Comparison of ENCODE assay signal across 26 mouse cellular contexts in genomic region chr11:113076371-113076770, GRCm38 (mm10).
"Had no signal": no experiment of that assay in that cellular context is flagged by ENCODE, and none has a peak within 500 bp of the region (broad histone marks: within the 10 kb centered on the region; RNA-seq: fewer than 3 reads in every experiment).

No protein-coding gene starts in this region.

- ATAC-seq: hindbrain, embryonic 16.5 days; inflammation-experienced regulatory T-cells, adult 6 months; intestine, embryonic 15.5 days; intestine, postnatal 0 days had no signal

- H3K27me3 ChIP-seq: heart, embryonic 12.5 days; hindbrain, embryonic 12.5 days; intestine, embryonic 15.5 days; limb, embryonic 13.5 days; limb, embryonic 15.5 days; liver, embryonic 13.5 days; liver, embryonic 15.5 days had no signal

- H3K4me2 ChIP-seq: heart, embryonic 12.5 days; hindbrain, embryonic 12.5 days; hindbrain, embryonic 14.5 days; intestine, embryonic 15.5 days; limb, embryonic 13.5 days; limb, embryonic 15.5 days; liver, embryonic 11.5 days; liver, embryonic 13.5 days; liver, embryonic 15.5 days had no signal

- H3K4me1 ChIP-seq: heart, embryonic 10.5 days; heart, embryonic 12.5 days; limb, embryonic 15.5 days; liver, embryonic 13.5 days; liver, embryonic 15.5 days had no signal

- H3K9me3 ChIP-seq: hindbrain, embryonic 12.5 days; intestine, embryonic 15.5 days; limb, embryonic 13.5 days; limb, embryonic 15.5 days; liver, embryonic 13.5 days; liver, embryonic 15.5 days had no signal

- H3K27ac ChIP-seq: gastrocnemius, adult 2 months; heart, embryonic 10.5 days; hindbrain, embryonic 10.5 days; hindbrain, embryonic 12.5 days; hindbrain, embryonic 14.5 days; intestine, embryonic 15.5 days; kidney, postnatal 0 days; layer of hippocampus, adult 2 months; left cerebral cortex, adult 2 months; limb, embryonic 13.5 days; limb, embryonic 15.5 days; liver, embryonic 13.5 days; liver, embryonic 15.5 days had no signal

- H3K9ac ChIP-seq: heart, embryonic 12.5 days; hindbrain, embryonic 12.5 days; hindbrain, embryonic 14.5 days; intestine, embryonic 15.5 days; limb, embryonic 13.5 days; limb, embryonic 15.5 days; liver, embryonic 13.5 days; liver, embryonic 15.5 days had no signal

- H3K4me3 ChIP-seq: gastrocnemius, adult 2 months; heart, embryonic 10.5 days; heart, embryonic 12.5 days; hindbrain, embryonic 10.5 days; hindbrain, embryonic 12.5 days; intestine, embryonic 15.5 days; layer of hippocampus, adult 2 months; left cerebral cortex, adult 2 months; limb, embryonic 13.5 days; limb, embryonic 15.5 days; liver, embryonic 13.5 days; liver, embryonic 15.5 days had no signal

- DNase-seq: gastrocnemius, adult 2 months; gastrocnemius, postnatal 10 days; gastrocnemius, postnatal 25 days; heart, adult 18-20 months; heart, postnatal 10 days; heart, postnatal 4 days; kidney, postnatal 14 days; left cerebral cortex, postnatal 4 days; liver, embryonic 13.5 days; lung, adult 18-20 months had no signal

- H3K36me3 ChIP-seq: heart, embryonic 10.5 days; heart, embryonic 12.5 days; hindbrain, embryonic 12.5 days; intestine, embryonic 15.5 days; limb, embryonic 13.5 days; limb, embryonic 15.5 days; liver, embryonic 13.5 days; liver, embryonic 15.5 days had no signal
